Mouse (Mus musculus): Measurements from ENCODE around the gene Ppm1h. TPM values are rescaled to one million over a fixed set of nuclear protein-coding genes. Genes with fewer than 3 reads are reported as not detected.
A peak's percentile ranks its signal among the peaks of the same experiment; 100 is the strongest.

Gene Ppm1h
- polyA plus RNA-seq, 1 experiment from 2014 or later, result 5.9 TPM

DNA sequence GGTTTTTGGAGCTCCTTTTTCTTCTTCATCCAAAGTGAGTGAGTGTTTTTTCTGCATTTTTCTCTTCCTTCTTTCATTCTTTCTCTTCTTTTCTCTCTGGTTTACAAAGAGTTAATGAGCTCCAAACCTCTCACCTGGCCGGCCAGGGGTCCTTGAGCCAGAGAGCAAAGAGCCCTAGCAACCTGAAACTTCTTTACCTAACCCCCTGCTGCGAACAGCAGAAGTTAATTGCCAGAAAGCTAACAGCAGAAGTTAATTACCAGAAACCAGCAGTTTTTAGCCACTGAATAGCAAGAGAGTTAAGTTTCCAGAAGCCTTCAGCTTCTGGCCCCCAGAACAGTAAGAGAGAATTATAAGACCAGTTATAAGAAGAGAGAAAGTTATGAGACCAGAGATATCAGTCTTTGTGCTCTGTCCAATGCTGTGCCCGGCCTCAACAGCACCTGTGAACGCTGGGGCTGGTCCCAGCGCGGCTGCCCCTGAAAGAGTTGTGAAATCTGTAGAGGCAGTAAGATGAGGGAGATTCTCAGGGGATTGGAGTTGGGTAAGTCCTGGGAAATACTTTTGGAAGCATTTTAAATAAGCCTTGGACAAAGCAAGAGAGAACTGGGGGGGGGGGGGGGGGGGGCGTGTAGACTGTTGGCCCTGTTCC is 78.4 kb downstream of the Ppm1h start:
- ATAC-seq (ENCODE audit: low FRiP score) (no peak), DNase-seq (ENCODE audit: low spot score, missing footprints) (no peak)
- no peaks in the 10 kb centered on the region for H3K36me3 ChIP-seq (ENCODE audit: control insufficient read depth, insufficient read depth, low read length)
- no peak overlapping the region for H3K27ac ChIP-seq (ENCODE audit: low read depth, low read length)
- H3K4me1 ChIP-seq (ENCODE audit: control insufficient read depth, insufficient read depth, low read length), result peaks cover 7% of the 10 kb centered on the region; the same call in 1 of the 2 replicates
- no peak overlapping the region for H3K9ac ChIP-seq (ENCODE audit: low read length)
- H3K9me3 ChIP-seq (ENCODE audit: control insufficient read depth, low read length), result no peaks in the 10 kb centered on the region
- H3K4me3 ChIP-seq (ENCODE audit: low read depth, low read length), result no peak overlapping the region
- WGBS, result 16% methylated on average over 7 of the region's 7 CpGs
- no peak overlapping the region for H3K4me2 ChIP-seq
- H3K27me3 ChIP-seq (ENCODE audit: control insufficient read depth, insufficient read depth, low read length), result no peaks in the 10 kb centered on the region

DNA sequence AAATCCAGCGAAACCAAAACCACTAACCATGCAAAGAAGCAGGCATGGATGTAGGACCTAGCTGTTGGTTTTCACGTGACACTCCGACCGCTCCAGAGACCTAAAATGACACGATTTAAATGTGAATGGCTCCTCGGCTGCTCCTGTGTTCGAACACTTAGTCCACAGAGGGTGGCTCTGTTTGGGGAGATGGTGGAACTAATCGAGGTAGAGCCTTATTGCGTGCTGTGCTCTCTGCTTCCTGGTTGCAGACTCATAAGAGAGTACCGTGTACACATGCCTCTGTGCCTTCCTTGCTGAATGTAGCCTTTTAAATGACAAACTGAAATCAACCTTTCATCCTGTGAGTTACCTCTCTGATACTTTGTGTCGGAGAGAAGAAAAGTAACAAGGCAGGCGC is 79.2 kb downstream of the Ppm1h start:
- Histone ChIP-seq H3K27me3 (ENCODE audit: control insufficient read depth, insufficient read depth, low read length) (no peaks in the 10 kb centered on the region), H3K4me2 (no peak overlapping the region), H3K4me1 (ENCODE audit: control insufficient read depth, insufficient read depth, low read length) (peaks cover 7% of the 10 kb centered on the region; the same call in 1 of the 2 replicates), H3K4me3 (ENCODE audit: low read depth, low read length) (no peak overlapping the region), H3K9ac (ENCODE audit: low read length) (no peak overlapping the region), H3K27ac (ENCODE audit: low read depth, low read length) (no peak overlapping the region), H3K9me3 (ENCODE audit: control insufficient read depth, low read length) (no peaks in the 10 kb centered on the region), H3K36me3 (ENCODE audit: control insufficient read depth, insufficient read depth, low read length) (no peaks in the 10 kb centered on the region)
- no peak for ATAC-seq (ENCODE audit: low FRiP score)
- DNase-seq (ENCODE audit: low spot score, missing footprints), result no peak
- WGBS, result 60% methylated on average over 12 of the region's 12 CpGs

DNA sequence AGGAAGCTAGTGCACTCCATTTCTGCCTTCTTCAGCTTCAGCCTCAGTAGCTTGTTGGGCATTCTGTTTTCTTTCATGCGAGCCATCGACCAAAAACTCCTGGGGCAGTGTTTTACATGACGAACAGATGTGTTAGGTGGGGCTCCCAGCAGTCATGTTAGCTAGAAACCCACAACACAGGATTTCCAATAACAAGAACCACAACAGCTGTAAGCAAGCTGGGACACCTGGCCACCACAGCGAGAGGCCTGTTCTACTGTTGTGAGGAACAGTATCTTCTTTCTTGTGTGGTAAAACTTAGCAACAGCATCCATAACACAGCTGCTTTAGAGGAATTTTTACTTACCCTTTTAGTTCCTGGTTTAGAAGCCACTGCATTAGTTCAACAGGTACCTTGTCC is 79.8 kb downstream of the Ppm1h start:
- ATAC-seq (ENCODE audit: low FRiP score), result no peak
- H3K9me3 ChIP-seq (ENCODE audit: control insufficient read depth, low read length), result no peaks in the 10 kb centered on the region
- no peak overlapping the region for H3K4me2 ChIP-seq
- no peak overlapping the region for H3K9ac ChIP-seq (ENCODE audit: low read length)
- peaks cover 6% of the 10 kb centered on the region; the same call in 1 of the 2 replicates for H3K4me1 ChIP-seq (ENCODE audit: control insufficient read depth, insufficient read depth, low read length)
- no peaks in the 10 kb centered on the region for H3K27me3 ChIP-seq (ENCODE audit: control insufficient read depth, insufficient read depth, low read length)
- no peak overlapping the region for H3K27ac ChIP-seq (ENCODE audit: low read depth, low read length)
- no peaks in the 10 kb centered on the region for H3K36me3 ChIP-seq (ENCODE audit: control insufficient read depth, insufficient read depth, low read length)
- WGBS, result 80% methylated on average over 4 of the region's 4 CpGs
- H3K4me3 ChIP-seq (ENCODE audit: low read depth, low read length), result no peak overlapping the region
- no peak for DNase-seq (ENCODE audit: low spot score, missing footprints)

DNA sequence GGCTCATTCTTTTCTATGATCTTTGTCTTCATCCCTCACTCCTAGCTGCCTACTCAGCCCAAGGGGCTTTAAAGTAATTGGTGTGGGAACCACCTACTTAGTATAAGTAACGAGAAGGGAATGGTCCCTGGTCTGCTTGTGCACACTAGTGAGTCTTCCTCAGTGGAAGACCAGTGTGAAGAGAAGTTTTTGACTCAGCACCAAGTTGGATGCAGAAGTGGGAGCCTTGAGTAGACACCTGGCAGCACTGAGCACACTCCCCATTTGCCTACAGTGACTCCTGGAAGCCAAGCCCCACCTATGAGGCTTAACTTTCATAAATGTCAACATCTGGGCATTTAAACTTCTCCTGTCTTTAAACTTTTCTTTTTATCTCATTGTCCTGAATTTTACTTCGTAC is 81.2 kb downstream of the Ppm1h start:
- Histone ChIP-seq H3K4me2 (no peak overlapping the region), H3K9me3 (ENCODE audit: control insufficient read depth, low read length) (no peaks in the 10 kb centered on the region), H3K36me3 (ENCODE audit: control insufficient read depth, insufficient read depth, low read length) (no peaks in the 10 kb centered on the region), H3K4me3 (ENCODE audit: low read depth, low read length) (no peak overlapping the region), H3K27ac (ENCODE audit: low read depth, low read length) (no peak overlapping the region), H3K27me3 (ENCODE audit: control insufficient read depth, insufficient read depth, low read length) (no peaks in the 10 kb centered on the region), H3K9ac (ENCODE audit: low read length) (no peak overlapping the region), H3K4me1 (ENCODE audit: control insufficient read depth, insufficient read depth, low read length) (no peaks in the 10 kb centered on the region)
- DNase-seq (ENCODE audit: low spot score, missing footprints) (no peak), ATAC-seq (ENCODE audit: low FRiP score) (no peak)
- WGBS, result 87% methylated on average over 2 of the region's 2 CpGs

GRCm38 (mm10) chr10:122760469-122761307 is 82.1 kb downstream of the Ppm1h start:
- Histone ChIP-seq H3K4me1 (ENCODE audit: control insufficient read depth, insufficient read depth, low read length) (no peaks in the 10 kb centered on the region), H3K27me3 (ENCODE audit: control insufficient read depth, insufficient read depth, low read length) (no peaks in the 10 kb centered on the region), H3K4me3 (ENCODE audit: low read depth, low read length) (no peak overlapping the region), H3K27ac (ENCODE audit: low read depth, low read length) (no peak overlapping the region), H3K36me3 (ENCODE audit: control insufficient read depth, insufficient read depth, low read length) (no peaks in the 10 kb centered on the region), H3K4me2 (no peak overlapping the region), H3K9ac (ENCODE audit: low read length) (no peak overlapping the region), H3K9me3 (ENCODE audit: control insufficient read depth, low read length) (no peaks in the 10 kb centered on the region)
- DNase-seq (ENCODE audit: low spot score, missing footprints), result no peak
- 79% methylated on average over 7 of the region's 7 CpGs for WGBS
- no peak for ATAC-seq (ENCODE audit: low FRiP score)

DNA sequence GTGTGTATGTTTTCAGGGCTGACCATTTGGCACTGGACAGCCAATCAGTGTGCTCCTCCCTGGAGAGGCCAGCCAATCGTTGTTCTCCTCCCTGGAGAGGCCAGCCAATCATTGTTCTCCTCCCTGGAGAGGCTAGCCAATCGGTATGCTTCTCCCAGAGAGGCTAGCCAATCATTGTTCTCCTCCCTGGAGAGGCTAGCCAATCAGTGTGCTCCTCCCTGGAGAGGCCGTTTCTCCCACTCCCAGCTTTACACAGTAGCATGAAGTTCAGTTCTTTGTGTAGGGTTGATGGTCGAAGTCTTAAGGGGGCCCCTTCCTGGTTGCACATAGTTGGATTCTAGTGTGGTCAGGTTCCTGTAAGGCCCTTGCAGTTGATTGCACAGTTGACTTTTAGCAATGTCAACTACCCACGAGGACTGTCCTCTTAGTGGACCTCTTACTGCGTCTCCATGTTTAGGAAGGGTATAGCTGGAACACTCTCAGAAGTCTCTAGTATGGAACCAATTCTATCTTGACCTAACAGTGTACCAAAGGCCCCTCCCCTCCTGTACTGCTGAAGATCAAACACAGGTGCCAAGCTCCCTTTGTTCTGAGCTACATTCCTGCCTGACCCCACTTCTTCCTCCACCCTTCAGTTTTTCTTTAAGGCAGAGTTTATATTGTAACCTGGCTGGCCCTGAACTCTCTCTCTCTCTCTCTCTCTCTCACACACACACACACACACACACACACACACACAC is 84.4 kb downstream of the Ppm1h start:
- Histone ChIP-seq H3K4me1 (ENCODE audit: control insufficient read depth, insufficient read depth, low read length) (no peaks in the 10 kb centered on the region), H3K9ac (ENCODE audit: low read length) (no peak overlapping the region), H3K27ac (ENCODE audit: low read depth, low read length) (no peak overlapping the region), H3K4me2 (no peak overlapping the region), H3K27me3 (ENCODE audit: control insufficient read depth, insufficient read depth, low read length) (no peaks in the 10 kb centered on the region), H3K36me3 (ENCODE audit: control insufficient read depth, insufficient read depth, low read length) (no peaks in the 10 kb centered on the region), H3K9me3 (ENCODE audit: control insufficient read depth, low read length) (no peaks in the 10 kb centered on the region), H3K4me3 (ENCODE audit: low read depth, low read length) (no peak overlapping the region)
- 92% methylated on average over 6 of the region's 6 CpGs for WGBS
- no peak for ATAC-seq (ENCODE audit: low FRiP score)
- no peak for DNase-seq (ENCODE audit: low spot score, missing footprints)

DNA sequence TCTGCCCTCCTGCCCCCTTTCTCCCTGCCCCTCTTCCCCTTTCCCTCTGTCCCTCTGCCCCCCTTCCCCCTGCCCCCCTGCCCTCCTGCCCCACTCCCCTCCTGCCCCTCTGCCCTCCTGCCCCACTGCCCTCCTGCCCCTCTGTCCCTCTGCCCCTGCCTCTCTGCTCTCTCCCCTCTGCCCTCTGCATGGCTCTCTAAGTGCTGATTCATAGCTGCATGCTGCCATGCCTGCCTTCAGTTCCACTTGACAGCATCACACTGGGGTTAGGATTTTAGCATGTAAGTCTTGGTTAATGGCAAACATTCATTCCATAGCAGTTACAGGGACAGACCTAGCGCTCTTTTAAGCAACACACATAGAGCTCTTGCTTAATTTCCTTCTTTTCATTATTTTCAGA is 85.0 kb downstream of the Ppm1h start:
- no peak overlapping the region for H3K27ac ChIP-seq (ENCODE audit: low read depth, low read length)
- H3K36me3 ChIP-seq (ENCODE audit: control insufficient read depth, insufficient read depth, low read length), result no peaks in the 10 kb centered on the region
- no peak overlapping the region for H3K4me2 ChIP-seq
- no peak overlapping the region for H3K9ac ChIP-seq (ENCODE audit: low read length)
- WGBS, result 86% methylated on average over 1 of the region's 1 CpGs
- H3K9me3 ChIP-seq (ENCODE audit: control insufficient read depth, low read length), result no peaks in the 10 kb centered on the region
- H3K4me1 ChIP-seq (ENCODE audit: control insufficient read depth, insufficient read depth, low read length), result no peaks in the 10 kb centered on the region
- ATAC-seq (ENCODE audit: low FRiP score) (no peak), DNase-seq (ENCODE audit: low spot score, missing footprints) (no peak)
- no peak overlapping the region for H3K4me3 ChIP-seq (ENCODE audit: low read depth, low read length)
- H3K27me3 ChIP-seq (ENCODE audit: control insufficient read depth, insufficient read depth, low read length), result no peaks in the 10 kb centered on the region

- Histone ChIP-seq H3K4me1 (ENCODE audit: control insufficient read depth, insufficient read depth, low read length) (no peaks in the 10 kb centered on the region), H3K4me2 (no peak overlapping the region), H3K9me3 (ENCODE audit: control insufficient read depth, low read length) (no peaks in the 10 kb centered on the region), H3K27me3 (ENCODE audit: control insufficient read depth, insufficient read depth, low read length) (no peaks in the 10 kb centered on the region), H3K9ac (ENCODE audit: low read length) (no peak overlapping the region), H3K36me3 (ENCODE audit: control insufficient read depth, insufficient read depth, low read length) (no peaks in the 10 kb centered on the region), H3K27ac (ENCODE audit: low read depth, low read length) (no peak overlapping the region), H3K4me3 (ENCODE audit: low read depth, low read length) (no peak overlapping the region)
- peak; percentile 67; the same call in 1 of the 2 replicates for ATAC-seq (ENCODE audit: low FRiP score)
- no peak for DNase-seq (ENCODE audit: low spot score, missing footprints)
- WGBS, result 55% methylated on average over 7 of the region's 7 CpGs
Measured at GRCm38 (mm10) chr10:122764653-122765052, 86.1 kb downstream of the Ppm1h start.

- WGBS, result 64% methylated on average over 4 of the region's 4 CpGs
- Histone ChIP-seq H3K9me3 (ENCODE audit: control insufficient read depth, low read length) (no peaks in the 10 kb centered on the region), H3K9ac (ENCODE audit: low read length) (no peak overlapping the region), H3K4me2 (no peak overlapping the region), H3K4me1 (ENCODE audit: control insufficient read depth, insufficient read depth, low read length) (no peaks in the 10 kb centered on the region), H3K27me3 (ENCODE audit: control insufficient read depth, insufficient read depth, low read length) (no peaks in the 10 kb centered on the region), H3K4me3 (ENCODE audit: low read depth, low read length) (no peak overlapping the region), H3K36me3 (ENCODE audit: control insufficient read depth, insufficient read depth, low read length) (no peaks in the 10 kb centered on the region), H3K27ac (ENCODE audit: low read depth, low read length) (no peak overlapping the region)
- ATAC-seq (ENCODE audit: low FRiP score) (no peak), DNase-seq (ENCODE audit: low spot score, missing footprints) (no peak)
Measured at GRCm38 (mm10) chr10:122765521-122765920, 87.0 kb downstream of the Ppm1h start.

Measured in midbrain, embryonic 11.5 days (tissue).